Mouse (Mus musculus): ENCODE results near the gene Edn1.

DNA sequence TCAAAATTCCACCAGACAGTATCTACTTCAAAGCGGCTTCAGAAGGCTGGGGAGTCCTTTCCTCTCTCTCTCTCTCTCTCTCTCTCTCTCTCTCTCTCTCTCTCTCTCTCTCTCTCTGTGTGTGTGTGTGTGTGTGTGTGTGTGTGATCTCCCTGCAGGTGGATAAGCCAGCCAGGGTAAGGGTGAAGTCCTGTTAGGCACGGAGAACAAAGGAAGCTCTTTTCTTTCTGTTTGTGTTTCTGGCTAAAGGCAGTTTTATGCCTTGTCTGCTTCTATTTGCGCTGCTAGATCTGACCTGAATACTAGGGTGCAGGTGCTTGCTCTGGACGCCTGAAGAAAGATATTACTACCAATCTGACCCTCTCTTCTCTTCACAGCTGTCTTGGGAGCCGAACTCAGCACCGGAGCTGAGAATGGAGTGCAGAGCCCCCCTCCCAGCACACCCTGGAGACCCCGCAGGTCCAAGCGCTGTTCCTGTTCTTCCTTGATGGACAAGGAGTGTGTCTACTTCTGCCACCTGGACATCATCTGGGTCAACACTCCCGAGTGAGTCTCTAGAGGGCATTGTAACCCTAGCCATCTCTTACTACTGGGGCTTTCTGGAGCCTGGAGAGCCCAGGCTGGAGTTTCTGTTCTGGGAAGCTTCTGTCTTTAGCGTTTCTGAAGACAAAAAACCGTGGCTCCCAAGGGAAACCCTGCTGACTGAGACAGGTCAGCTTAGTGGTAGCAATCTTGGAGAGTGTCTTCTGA, 2.1 kb downstream of the Edn1 start:
- TF ChIP-seq POLR2A (IDR thresholded peaks at IDR 0.05; ENCODE audit: extremely low read depth, insufficient read depth, low read length) (no peak), CTCF (IDR thresholded peaks at IDR 0.05; ENCODE audit: extremely low read depth, insufficient read depth, low read length) (peak; percentile 29; the same call in 1 of the 2 replicates)

Data from cortical plate, adult 2 months (tissue).